Mouse (Mus musculus): Measurements from ENCODE around the gene Pdzk1ip1. TPM values are rescaled to one million over a fixed set of nuclear protein-coding genes. Genes with fewer than 3 reads are reported as not detected.
A peak's percentile ranks its signal among the peaks of the same experiment; 100 is the strongest.

Pdzk1ip1 gene
- total RNA-seq (2021), result not detected
- long read RNA-seq, experiment 1, result 0 reads
- long read RNA-seq, experiment 2, result 0 reads

- DNase-seq, result no peak
Observed at GRCm38 (mm10) chr4:115088611-115089338, at the start of gene Pdzk1ip1. Gene Pdzk1ip1, plus strand, starts transcription at chr4:115088708.

DNA sequence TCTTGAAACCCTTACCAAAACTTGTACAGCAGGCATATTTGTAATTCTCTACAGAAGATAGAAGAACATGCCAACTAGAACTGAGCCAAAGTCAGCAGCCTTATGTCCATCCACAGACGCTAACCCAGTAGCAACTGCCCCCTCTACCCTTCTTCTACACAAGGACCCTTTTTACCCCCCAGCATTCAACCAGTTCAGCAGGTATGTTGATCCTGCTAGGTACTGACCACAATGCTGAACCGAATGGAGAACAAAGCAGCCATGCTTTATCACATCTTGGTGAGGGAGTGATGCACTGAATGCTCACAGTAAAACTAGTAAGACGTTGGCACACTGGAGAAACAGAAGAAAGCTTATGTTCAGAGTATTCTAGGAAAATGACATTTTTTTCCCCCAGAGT is 42.9 kb upstream of the Pdzk1ip1 start:
- no peak for DNase-seq

GRCm38 (mm10) chr4:115047750-115048149 is 40.8 kb upstream of the Pdzk1ip1 start:
- DNase-seq, result peak; percentile 58 to 67

DNA sequence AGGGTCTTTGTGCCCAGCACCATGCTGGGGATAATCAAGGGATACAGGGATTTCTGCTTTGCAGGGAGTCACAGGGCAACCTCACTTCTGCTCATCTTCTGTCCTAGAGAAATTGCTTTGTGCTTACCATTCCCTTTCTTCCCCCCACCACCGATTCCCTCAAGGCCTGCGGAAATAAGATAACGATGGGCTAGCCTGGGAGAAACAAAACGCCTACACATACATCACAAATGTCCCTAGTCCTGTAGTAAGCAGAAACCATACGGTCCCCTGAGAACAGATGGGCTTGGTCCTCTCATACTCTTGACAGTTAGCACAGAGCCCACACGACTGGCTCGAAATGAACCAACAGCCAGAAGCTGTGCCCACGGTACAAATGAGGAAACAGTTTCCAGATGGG is 40.3 kb upstream of the Pdzk1ip1 start:
- DNase-seq, result no peak

DNA sequence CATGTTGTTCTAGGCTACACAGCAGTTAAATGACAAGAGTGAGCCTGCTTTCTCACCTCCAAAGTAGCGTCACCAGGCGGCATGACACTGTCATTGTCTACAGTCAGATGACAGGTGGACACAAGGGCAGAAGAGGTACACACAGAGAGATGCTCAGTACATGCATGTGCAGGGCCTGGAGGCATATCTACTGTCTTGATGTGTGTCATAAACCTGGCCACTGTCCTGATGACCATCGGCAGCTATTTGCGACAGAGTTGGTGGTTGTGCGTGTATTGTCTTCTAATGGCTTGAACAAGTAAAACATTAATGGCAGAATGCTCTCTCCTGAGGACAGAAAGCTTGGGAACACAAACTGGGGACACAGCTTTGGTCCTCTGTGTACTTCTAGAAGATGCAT is 37.3 kb upstream of the Pdzk1ip1 start:
- no peak for DNase-seq

DNA sequence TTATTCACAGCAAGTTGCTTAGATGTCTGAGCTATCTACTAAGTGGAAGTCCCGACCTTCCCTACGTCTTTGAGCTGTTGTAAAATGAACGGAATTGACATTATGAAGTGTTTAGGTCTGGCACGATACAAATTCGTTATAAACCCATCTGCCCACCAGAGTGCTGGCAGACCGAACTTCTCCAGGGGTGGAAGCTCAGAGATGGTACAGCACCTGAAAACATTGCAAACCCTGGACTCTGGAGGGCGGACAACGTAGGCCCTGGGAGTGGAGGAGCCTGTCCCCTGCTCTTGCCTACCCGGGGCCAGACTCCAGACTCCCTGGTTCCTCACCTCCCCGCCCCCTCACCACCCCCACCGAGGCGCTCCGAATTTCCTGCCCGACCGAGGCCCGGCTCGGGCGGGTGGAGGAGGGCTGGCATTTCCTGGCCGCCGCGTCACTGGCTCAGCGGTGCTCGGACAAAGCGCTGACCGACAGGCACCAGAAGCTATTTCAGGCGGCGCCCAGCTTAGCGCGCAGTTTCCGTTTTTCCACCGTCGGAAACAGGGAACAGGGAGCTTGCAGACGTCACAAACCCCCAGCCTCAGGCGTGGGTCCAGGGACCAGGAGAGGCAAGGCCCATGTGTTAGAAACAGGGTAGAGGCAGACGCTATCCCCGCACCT is 36.0 kb upstream of the Pdzk1ip1 start:
- peak; percentile 74 to 81 for DNase-seq

DNA sequence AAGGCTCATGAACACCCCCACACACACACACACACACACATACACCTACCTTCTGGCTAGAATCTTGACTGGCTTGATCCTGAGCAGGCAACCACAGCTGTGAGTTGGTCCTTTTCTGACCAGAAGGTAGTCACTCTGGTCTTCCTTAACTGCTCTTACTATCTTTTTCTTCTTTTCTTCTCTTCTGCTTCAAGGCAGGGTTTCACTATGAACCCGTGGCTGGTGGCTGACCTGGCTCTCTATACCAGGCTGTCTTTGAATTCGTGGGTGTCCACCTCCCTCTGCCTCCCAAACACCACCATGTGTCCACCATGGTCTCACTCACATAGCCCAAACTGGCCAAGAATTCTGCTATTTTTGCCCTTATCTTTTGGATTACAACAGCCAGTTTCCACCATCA is 33.5 kb upstream of the Pdzk1ip1 start:
- no peak for DNase-seq

- no peak for DNase-seq
Observed at GRCm38 (mm10) chr4:115055691-115056090, 32.8 kb upstream of the Pdzk1ip1 start.

- DNase-seq, result peak in 1 of 2 experiments; percentile 33
Observed at GRCm38 (mm10) chr4:115056371-115056920, 32.1 kb upstream of the Pdzk1ip1 start, which contains the start of gene Tal1. Gene Tal1, plus strand, starts transcription at chr4:115056426.

GRCm38 (mm10) chr4:115056921-115057673 is 31.4 kb upstream of the Pdzk1ip1 start:
- peak; percentile 58 to 66 for DNase-seq

GRCm38 (mm10) chr4:115057674-115058316 is 30.7 kb upstream of the Pdzk1ip1 start:
- DNase-seq, result no peak

GRCm38 (mm10) chr4:115058317-115058761 is 30.2 kb upstream of the Pdzk1ip1 start:
- peak in 1 of 2 experiments; percentile 12 for DNase-seq

DNA sequence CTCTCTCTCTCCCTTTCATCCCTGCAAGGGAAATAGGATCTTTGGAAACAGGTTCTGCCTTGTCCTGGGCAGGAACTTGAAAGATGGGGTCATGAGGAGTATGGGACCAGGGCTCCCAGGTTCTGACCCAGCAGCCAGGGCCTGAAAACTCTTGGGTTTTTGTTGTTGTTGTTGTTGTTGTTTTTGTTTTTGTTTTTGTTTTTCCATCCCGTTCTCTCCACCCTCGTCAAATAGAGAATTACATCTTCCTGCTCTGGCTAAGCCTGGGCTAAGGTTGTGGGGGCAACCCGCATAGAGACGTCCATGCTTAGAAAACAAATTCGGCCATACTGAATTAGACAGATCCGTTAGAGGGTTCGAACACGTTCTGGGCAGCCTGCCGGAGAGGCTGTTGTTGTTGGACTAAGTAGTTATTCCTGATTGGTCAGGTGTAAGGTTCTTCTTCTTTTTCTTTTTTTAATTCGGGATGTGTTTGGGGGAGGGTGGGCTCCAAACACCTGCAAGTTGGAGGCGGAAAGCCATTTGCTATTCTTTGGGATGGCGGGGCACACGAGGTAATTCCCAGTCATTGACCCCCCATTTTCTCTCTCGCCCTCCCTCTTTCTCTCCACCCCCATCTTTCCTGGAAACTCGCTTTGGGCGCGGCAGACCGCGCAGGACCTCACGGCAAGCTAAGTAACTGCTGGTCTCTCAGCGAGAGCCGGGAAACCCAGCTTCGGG is 29.5 kb upstream of the Pdzk1ip1 start:
- no peak for DNase-seq

- peak in 1 of 2 experiments; percentile 32 for DNase-seq
Observed at GRCm38 (mm10) chr4:115059871-115060270, 28.6 kb upstream of the Pdzk1ip1 start.

GRCm38 (mm10) chr4:115060753-115061152 is 27.8 kb upstream of the Pdzk1ip1 start:
- DNase-seq, result no peak

DNA sequence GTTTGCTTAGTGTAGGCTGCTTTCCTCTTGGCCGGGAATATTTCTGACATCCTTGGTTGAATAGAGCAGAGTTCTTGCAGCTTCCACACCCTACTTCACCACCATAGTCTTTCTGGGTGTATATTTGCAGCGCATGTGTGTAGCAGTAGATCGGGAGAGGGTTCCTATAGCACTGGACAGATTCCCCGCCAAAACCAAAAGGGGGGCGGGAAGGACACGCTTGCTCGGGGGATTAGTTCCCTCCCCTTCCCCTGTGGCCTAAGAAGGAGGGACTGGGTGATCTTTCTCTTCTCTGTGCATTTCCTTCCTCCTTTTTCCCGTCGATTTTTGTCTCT is 26.0 kb upstream of the Pdzk1ip1 start:
- no peak for DNase-seq

- DNase-seq, result peak; percentile 32 to 53
Observed at GRCm38 (mm10) chr4:115062875-115063517, 25.5 kb upstream of the Pdzk1ip1 start.

DNA sequence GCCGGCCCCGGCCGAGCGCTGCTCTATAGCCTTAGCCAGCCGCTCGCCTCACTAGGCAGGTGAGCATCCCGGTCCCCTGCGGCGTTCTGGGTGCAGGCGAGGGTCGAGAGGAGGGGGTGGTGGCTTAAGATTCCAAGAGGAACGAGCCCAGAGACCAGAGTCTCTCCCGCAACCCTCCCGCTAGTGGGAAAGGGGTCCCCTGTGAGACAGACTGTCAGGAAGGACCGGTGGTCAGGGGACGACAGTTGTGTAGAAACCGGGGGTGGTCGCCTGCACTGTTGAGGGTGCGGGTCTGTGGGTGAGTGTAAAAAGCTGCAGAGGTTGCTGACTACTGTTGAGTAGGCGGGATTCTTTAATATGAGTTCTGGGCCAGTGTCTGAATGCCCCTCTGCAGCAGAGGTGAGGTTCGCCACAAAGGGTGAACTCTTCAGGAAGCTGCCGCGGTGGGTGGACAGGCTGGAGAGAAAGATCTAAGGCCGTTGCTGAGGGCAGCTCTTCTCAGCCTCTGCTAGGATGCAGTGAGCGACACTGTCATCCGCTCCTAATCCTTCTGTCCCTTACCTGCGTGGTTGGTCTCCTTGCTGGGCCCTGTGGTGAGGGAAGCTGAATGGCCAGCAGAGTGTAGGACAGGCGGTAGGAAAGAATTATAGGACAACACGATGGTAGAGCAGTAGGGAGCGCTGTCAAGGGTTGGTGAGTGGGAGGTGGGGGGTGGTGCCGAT is 24.8 kb upstream of the Pdzk1ip1 start:
- no peak for DNase-seq

- no peak for DNase-seq
Observed at GRCm38 (mm10) chr4:115071668-115072067, 16.8 kb upstream of the Pdzk1ip1 start.

GRCm38 (mm10) chr4:115074789-115075188 is 13.7 kb upstream of the Pdzk1ip1 start:
- DNase-seq, result no peak
